Mouse (Mus musculus): Measurements from ENCODE around the gene Sppl2b. TPM values are rescaled to one million over a fixed set of nuclear protein-coding genes. Genes with fewer than 3 reads are reported as not detected.

Gene Sppl2b
- polyA plus RNA-seq, 1 experiment = 109 TPM

- 31% methylated on average over 11 of the region's 11 CpGs for WGBS
- Histone ChIP-seq H3K4me1 (ENCODE audit: control insufficient read depth, insufficient read depth, low read length) (no peaks in the 10 kb centered on the region), H3K4me3 (replicated peaks; ENCODE audit: control insufficient read depth, low read depth, low read length) (no peak overlapping the region), H3K27ac (ENCODE audit: control insufficient read depth, insufficient read depth, low read depth, low read length, poor library complexity) (no peak overlapping the region)
- no peak for TF ChIP-seq POLR2A (IDR thresholded peaks at IDR 0.05; ENCODE audit: borderline replicate concordance, control insufficient read depth, low read depth, low read length)
- TF ChIP-seq CTCF (IDR thresholded peaks at IDR 0.05; ENCODE audit: control insufficient read depth, insufficient read depth, low read length) = no peak
Observed at GRCm38 (mm10) chr10:80887181-80887580, 32.1 kb downstream of the Sppl2b start.

- H3K27ac ChIP-seq (ENCODE audit: control insufficient read depth, insufficient read depth, low read depth, low read length, poor library complexity) = no peak overlapping the region
- TF ChIP-seq CTCF (IDR thresholded peaks at IDR 0.05; ENCODE audit: control insufficient read depth, insufficient read depth, low read length) (no peak), POLR2A (IDR thresholded peaks at IDR 0.05; ENCODE audit: borderline replicate concordance, control insufficient read depth, low read depth, low read length) (no peak)
- no peaks in the 10 kb centered on the region; the same call in 1 of the 2 replicates for H3K4me1 ChIP-seq (ENCODE audit: control insufficient read depth, insufficient read depth, low read length)
- 81% methylated on average over 7 of the region's 7 CpGs for WGBS
- no peak overlapping the region for H3K4me3 ChIP-seq (replicated peaks; ENCODE audit: control insufficient read depth, low read depth, low read length)
Observed at GRCm38 (mm10) chr10:80895100-80895499, 40.0 kb downstream of the Sppl2b start.

- TF ChIP-seq CTCF (IDR thresholded peaks at IDR 0.05; ENCODE audit: control insufficient read depth, insufficient read depth, low read length) (no peak), POLR2A (IDR thresholded peaks at IDR 0.05; ENCODE audit: borderline replicate concordance, control insufficient read depth, low read depth, low read length) (no peak)
- H3K4me3 ChIP-seq (replicated peaks; ENCODE audit: control insufficient read depth, low read depth, low read length) = no peak overlapping the region
- 83% methylated on average over 6 of the region's 6 CpGs for WGBS
- H3K27ac ChIP-seq (ENCODE audit: control insufficient read depth, insufficient read depth, low read depth, low read length, poor library complexity) = no peak overlapping the region
- H3K4me1 ChIP-seq (ENCODE audit: control insufficient read depth, insufficient read depth, low read length) = no peaks in the 10 kb centered on the region; the same call in 1 of the 2 replicates
Observed at GRCm38 (mm10) chr10:80895697-80896096, 40.6 kb downstream of the Sppl2b start.

- Histone ChIP-seq H3K4me3 (replicated peaks; ENCODE audit: control insufficient read depth, low read depth, low read length) (no peak overlapping the region), H3K27ac (ENCODE audit: control insufficient read depth, insufficient read depth, low read depth, low read length, poor library complexity) (no peak overlapping the region), H3K4me1 (ENCODE audit: control insufficient read depth, insufficient read depth, low read length) (no peaks in the 10 kb centered on the region; the same call in none of the 2 replicates)
- TF ChIP-seq CTCF (IDR thresholded peaks at IDR 0.05; ENCODE audit: control insufficient read depth, insufficient read depth, low read length) (no peak), POLR2A (IDR thresholded peaks at IDR 0.05; ENCODE audit: borderline replicate concordance, control insufficient read depth, low read depth, low read length) (no peak)
- WGBS = 75% methylated on average over 24 of the region's 24 CpGs
Observed at GRCm38 (mm10) chr10:80896581-80897485, 41.8 kb downstream of the Sppl2b start.

GRCm38 (mm10) chr10:80897861-80898510, 42.9 kb downstream of the Sppl2b start:
- 81% methylated on average over 41 of the region's 41 CpGs for WGBS
- Histone ChIP-seq H3K4me3 (replicated peaks; ENCODE audit: control insufficient read depth, low read depth, low read length) (no peak overlapping the region), H3K4me1 (ENCODE audit: control insufficient read depth, insufficient read depth, low read length) (no peaks in the 10 kb centered on the region; the same call in none of the 2 replicates), H3K27ac (ENCODE audit: control insufficient read depth, insufficient read depth, low read depth, low read length, poor library complexity) (no peak overlapping the region)
- TF ChIP-seq POLR2A (IDR thresholded peaks at IDR 0.05; ENCODE audit: borderline replicate concordance, control insufficient read depth, low read depth, low read length) = peak; percentile 28; the same call in 1 of the 2 replicates
- no peak for TF ChIP-seq CTCF (IDR thresholded peaks at IDR 0.05; ENCODE audit: control insufficient read depth, insufficient read depth, low read length)

GRCm38 (mm10) chr10:80899074-80899473, 44.0 kb downstream of the Sppl2b start:
- no peak overlapping the region for H3K4me3 ChIP-seq (replicated peaks; ENCODE audit: control insufficient read depth, low read depth, low read length)
- TF ChIP-seq CTCF (IDR thresholded peaks at IDR 0.05; ENCODE audit: control insufficient read depth, insufficient read depth, low read length) = no peak
- no peak for TF ChIP-seq POLR2A (IDR thresholded peaks at IDR 0.05; ENCODE audit: borderline replicate concordance, control insufficient read depth, low read depth, low read length)
- 86% methylated on average over 8 of the region's 8 CpGs for WGBS
- H3K4me1 ChIP-seq (ENCODE audit: control insufficient read depth, insufficient read depth, low read length) = no peaks in the 10 kb centered on the region; the same call in none of the 2 replicates
- H3K27ac ChIP-seq (ENCODE audit: control insufficient read depth, insufficient read depth, low read depth, low read length, poor library complexity) = no peak overlapping the region

- TF ChIP-seq POLR2A (IDR thresholded peaks at IDR 0.05; ENCODE audit: borderline replicate concordance, control insufficient read depth, low read depth, low read length) (peak; percentile 46; the same call in 1 of the 2 replicates), CTCF (IDR thresholded peaks at IDR 0.05; ENCODE audit: control insufficient read depth, insufficient read depth, low read length) (no peak)
- no peaks in the 10 kb centered on the region; the same call in none of the 2 replicates for H3K4me1 ChIP-seq (ENCODE audit: control insufficient read depth, insufficient read depth, low read length)
- peak overlapping the region; percentile 81 for H3K4me3 ChIP-seq (replicated peaks; ENCODE audit: control insufficient read depth, low read depth, low read length)
- 19% methylated on average over 25 of the region's 25 CpGs for WGBS
- H3K27ac ChIP-seq (ENCODE audit: control insufficient read depth, insufficient read depth, low read depth, low read length, poor library complexity) = no peak overlapping the region; the same call in 1 of the 2 replicates
Observed at GRCm38 (mm10) chr10:80899591-80900317, 44.7 kb downstream of the Sppl2b start.

All from bone marrow, adult 2 months (tissue).